Mouse (Mus musculus): ENCODE data around the gene Ybx1. TPM values are rescaled to one million over a fixed set of nuclear protein-coding genes. Genes with fewer than 3 reads are reported as not detected.

The Ybx1 gene
- 35.2 and 201 TPM in 2 replicates for polyA plus RNA-seq (2021; fragmentation: Nextera tagmentation)
- long read RNA-seq, experiment 1, transcript Ybx1-201 (8 exons, 1,628 nt): major isoform, 61 of 95 reads
- long read RNA-seq, experiment 1, partial matches to known transcripts: 9 of 95 reads
- long read RNA-seq, experiment 1, other reads (novel, unspliced or antisense): 23 of 95 reads
- long read RNA-seq, experiment 2, transcript Ybx1-206 (2 exons, 718 nt): major isoform, 10 of 27 reads
- long read RNA-seq, experiment 2, partial matches to known transcripts: 13 of 27 reads
- long read RNA-seq, experiment 2, other reads (novel, unspliced or antisense): 2 of 27 reads

DNA sequence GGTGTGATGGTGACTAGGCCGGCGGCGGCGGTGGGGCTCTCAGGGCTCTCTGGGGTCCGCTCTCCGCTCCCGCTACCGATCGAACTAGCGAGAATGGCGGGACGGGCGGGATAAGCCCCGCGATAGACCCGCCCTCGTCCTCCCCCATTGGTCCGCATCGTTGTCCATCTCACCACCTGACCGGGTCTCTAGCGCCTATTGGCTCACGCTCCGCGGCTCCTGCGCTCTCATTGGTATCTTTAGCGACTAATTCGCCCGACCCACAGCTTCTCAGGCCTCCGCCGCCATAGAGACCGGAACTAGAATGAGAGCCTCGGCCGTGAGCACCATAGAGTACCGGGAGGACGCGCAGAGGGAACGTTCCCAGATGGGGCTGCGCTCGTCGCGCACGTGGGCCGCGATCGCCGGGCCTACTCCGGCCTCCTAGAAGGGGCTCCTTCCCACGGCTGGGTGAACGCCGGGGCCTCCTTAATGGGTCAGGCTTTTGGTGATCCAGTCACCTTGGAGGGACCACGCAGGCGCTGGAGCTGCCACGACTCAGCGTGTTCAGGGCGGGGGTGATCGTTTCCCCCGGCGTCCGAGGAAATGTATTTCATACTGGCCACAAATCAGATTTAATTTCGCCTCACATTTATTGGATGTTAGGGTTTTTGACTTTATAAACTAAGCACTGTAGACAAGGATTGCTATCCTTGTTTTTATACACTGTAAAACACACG is at the start of gene Ybx1:
Gene Ybx1, minus strand, starts transcription at position 190 of the 719 bp plus-strand sequence.

DNA sequence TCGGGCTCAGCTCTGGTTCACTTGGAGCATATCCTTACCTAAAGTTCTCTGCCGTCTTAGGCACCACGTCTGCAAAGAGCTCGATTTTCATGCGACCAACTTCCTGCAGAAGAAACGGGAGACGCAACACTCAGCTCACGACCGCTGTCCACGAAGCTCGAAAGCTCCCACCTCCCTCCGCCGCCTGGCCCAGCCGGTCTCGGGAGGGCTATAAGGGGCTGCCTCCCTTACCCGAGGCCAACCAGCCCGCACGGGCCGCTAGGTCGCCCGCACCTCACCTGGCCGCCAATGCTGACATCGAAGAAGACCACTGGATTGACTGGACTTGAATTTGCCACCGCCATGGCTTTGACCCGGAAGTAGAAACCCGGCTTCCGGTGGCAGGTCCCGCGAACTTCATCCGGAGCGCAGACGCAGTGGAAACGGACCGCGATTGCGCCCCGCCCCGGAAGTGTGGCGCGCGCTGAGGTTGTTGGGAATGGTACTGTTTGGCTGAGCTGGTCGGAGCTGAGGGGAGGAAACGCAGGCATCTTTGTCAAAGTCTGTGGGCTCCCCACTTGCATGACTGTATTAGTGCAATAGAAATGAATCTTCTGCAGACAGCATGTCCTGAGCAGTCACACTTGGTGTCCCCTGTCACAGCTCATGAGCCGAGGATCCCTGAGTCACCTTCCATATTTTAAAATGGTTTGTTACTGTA is 25.9 kb upstream of the Ybx1 start, which contains the start of gene Ppih:
Gene Ppih, minus strand, starts transcription at position 416 of the 700 bp plus-strand sequence.

DNA sequence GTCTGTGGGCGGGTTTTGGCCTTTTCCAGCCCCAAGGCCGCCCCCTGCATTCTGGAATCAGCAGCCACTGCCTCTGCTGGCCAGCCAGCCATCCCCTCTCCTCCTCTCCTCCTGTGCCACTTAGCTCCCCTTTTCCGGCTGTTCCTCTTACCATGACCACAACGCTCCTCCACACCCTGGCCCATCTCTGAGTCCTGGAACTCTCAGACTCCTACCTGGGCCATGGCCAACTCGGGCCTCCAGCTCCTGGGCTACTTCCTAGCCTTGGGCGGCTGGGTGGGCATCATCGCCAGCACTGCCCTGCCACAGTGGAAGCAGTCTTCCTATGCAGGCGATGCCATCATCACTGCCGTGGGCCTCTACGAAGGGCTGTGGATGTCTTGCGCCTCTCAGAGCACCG is 39.1 kb downstream of the Ybx1 start, which contains the start of gene Cldn19:
Gene Cldn19, plus strand, starts transcription at position 64 of the 400 bp plus-strand sequence.

DNA sequence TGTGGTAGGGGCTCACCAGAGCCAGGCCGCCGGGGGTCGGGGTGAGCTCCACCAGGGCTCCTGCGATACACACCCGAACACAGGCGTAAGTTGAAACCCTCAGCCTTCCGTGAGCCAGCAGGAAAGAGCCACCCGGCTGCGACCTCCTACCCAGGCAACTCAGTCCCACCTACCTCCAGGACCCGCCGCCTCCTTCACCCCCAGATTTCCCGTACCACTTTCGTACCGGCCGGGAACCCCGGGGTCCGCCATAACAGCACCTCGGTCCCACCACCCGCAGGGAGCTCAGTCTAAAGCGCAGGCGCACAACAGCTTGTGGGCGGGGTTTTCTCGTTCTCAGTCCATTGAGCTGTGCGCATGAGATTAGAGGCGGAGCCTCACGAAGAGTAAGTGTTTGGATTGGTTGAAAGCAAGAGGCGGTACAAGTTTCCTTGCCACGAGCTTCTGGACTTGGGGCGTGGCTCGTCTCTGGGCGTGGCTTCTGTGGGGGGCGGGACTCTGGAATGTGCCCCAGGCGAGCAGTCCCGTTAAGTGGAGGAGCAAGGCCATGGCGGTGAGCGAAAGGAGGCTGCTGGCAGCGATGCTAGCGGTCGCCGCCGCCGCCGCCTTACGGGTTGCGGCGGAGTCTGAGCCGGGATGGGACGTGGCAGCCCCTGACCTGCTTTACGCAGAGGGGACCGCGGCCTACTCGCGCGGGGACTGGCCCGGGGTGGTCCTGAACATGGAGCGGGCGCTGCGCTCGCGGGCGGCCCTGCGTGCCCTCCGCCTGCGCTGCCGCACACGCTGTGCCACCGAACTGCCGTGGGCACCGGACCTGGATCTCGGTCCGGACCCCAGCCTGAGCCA is 61.8 kb downstream of the Ybx1 start, which contains the start of the genes AU022252 and P3h1:
Gene AU022252, minus strand, starts transcription at position 303 of the 846 bp plus-strand sequence.
Gene P3h1, plus strand, starts transcription at position 506 of the 846 bp plus-strand sequence.

Other genes with a start within 250 kb of the Ybx1 start
- gene Slc2a1, start 185.9 kb downstream of the Ybx1 start, polyA plus RNA-seq (2021; fragmentation: Nextera tagmentation): 14.0 and 23.4 TPM in 2 replicates
- 8.6 and 13.2 TPM in 2 replicates for gene Zfp691, start 120.4 kb downstream of the Ybx1 start, polyA plus RNA-seq (2021; fragmentation: Nextera tagmentation)
- 0.18 and 0.22 TPM in 2 replicates for gene Ermap, start 104.6 kb downstream of the Ybx1 start, polyA plus RNA-seq (2021; fragmentation: Nextera tagmentation)
- gene Svbp, start 99.3 kb downstream of the Ybx1 start, polyA plus RNA-seq (2021; fragmentation: Nextera tagmentation): 75.1 and 79.5 TPM in 2 replicates
- 0.47 and 0.51 TPM in 2 replicates for gene Tmem269, start 76.4 kb downstream of the Ybx1 start, polyA plus RNA-seq (2021; fragmentation: Nextera tagmentation)
- gene AU022252, start 61.9 kb downstream of the Ybx1 start, polyA plus RNA-seq (2021; fragmentation: Nextera tagmentation): 19.5 and 21.6 TPM in 2 replicates
- gene P3h1, start 61.7 kb downstream of the Ybx1 start, polyA plus RNA-seq (2021; fragmentation: Nextera tagmentation): 2.5 TPM in 2 replicates
- 0.29 TPM in 2 replicates for gene Cldn19, start 39.2 kb downstream of the Ybx1 start, polyA plus RNA-seq (2021; fragmentation: Nextera tagmentation)
- gene Ppih, start 25.9 kb upstream of the Ybx1 start, polyA plus RNA-seq (2021; fragmentation: Nextera tagmentation): 32.2 and 40.0 TPM in 2 replicates
- gene Ccdc30, start 120.9 kb upstream of the Ybx1 start, polyA plus RNA-seq (2021; fragmentation: Nextera tagmentation): 9.3 and 9.8 TPM in 2 replicates
- gene Ppcs, start 127.8 kb upstream of the Ybx1 start, polyA plus RNA-seq (2021; fragmentation: Nextera tagmentation): 13.6 and 18.8 TPM in 2 replicates
- gene Zmynd12, start 128.2 kb upstream of the Ybx1 start, polyA plus RNA-seq (2021; fragmentation: Nextera tagmentation): 0.50 TPM in 1 of 2 replicates, not detected in the other
- 4.6 and 5.7 TPM in 2 replicates for gene Rimkla, start 198.0 kb upstream of the Ybx1 start, polyA plus RNA-seq (2021; fragmentation: Nextera tagmentation)
- 20.8 and 43.3 TPM in 2 replicates for gene Foxj3, start 242.4 kb upstream of the Ybx1 start, polyA plus RNA-seq (2021; fragmentation: Nextera tagmentation)
- 6.5 and 7.1 TPM in 2 replicates for gene Frg2f1, start 244.9 kb upstream of the Ybx1 start, polyA plus RNA-seq (2021; fragmentation: Nextera tagmentation)

Data from left cerebral cortex, adult 6 months (tissue).